Mouse (Mus musculus): ENCODE data around the gene Pcdh9. TPM values are rescaled to one million over a fixed set of nuclear protein-coding genes. Genes with fewer than 3 reads are reported as not detected.

Pcdh9 gene
- polyA plus RNA-seq, 1 experiment from 2014 or later = 0.51 TPM

- Histone ChIP-seq H3K4me2 (ENCODE audit: low read depth, low read length) (no peak overlapping the region), H3K36me3 (ENCODE audit: control insufficient read depth, insufficient read depth) (no peaks in the 10 kb centered on the region)
- ATAC-seq (ENCODE audit: low read depth) = no peak
Observed at GRCm38 (mm10) chr14:93498813-93499690, 391.4 kb downstream of the Pcdh9 start.

GRCm38 (mm10) chr14:93474991-93475390, 415.5 kb downstream of the Pcdh9 start:
- no peak overlapping the region for H3K4me3 ChIP-seq (ENCODE audit: low read depth, low read length)
- H3K4me2 ChIP-seq (ENCODE audit: low read depth, low read length) = no peak overlapping the region
- no peaks in the 10 kb centered on the region for H3K4me1 ChIP-seq (ENCODE audit: control insufficient read depth, low read depth, low read length)
- no peaks in the 10 kb centered on the region for H3K9me3 ChIP-seq (replicated peaks; ENCODE audit: control insufficient read depth, low read length)
- no peak overlapping the region for H3K27ac ChIP-seq (ENCODE audit: low read length)
- no peak for ATAC-seq (ENCODE audit: low read depth)
- no peak overlapping the region for H3K9ac ChIP-seq (ENCODE audit: low read depth, low read length)
- no peaks in the 10 kb centered on the region for H3K27me3 ChIP-seq (ENCODE audit: control insufficient read depth, insufficient read depth, low read depth, low read length)
- no peaks in the 10 kb centered on the region for H3K36me3 ChIP-seq (ENCODE audit: control insufficient read depth, insufficient read depth)
- WGBS (ENCODE audit: insufficient replicate concordance) = 17% methylated on average over 2 of the region's 2 CpGs

More at GRCm38 (mm10) chr14:93498813-93499690, 391.4 kb downstream of the Pcdh9 start:
- H3K9ac ChIP-seq (ENCODE audit: low read depth, low read length) = no peak overlapping the region
- H3K4me1 ChIP-seq (ENCODE audit: control insufficient read depth, low read depth, low read length) = no peaks in the 10 kb centered on the region
- no peaks in the 10 kb centered on the region for H3K9me3 ChIP-seq (replicated peaks; ENCODE audit: control insufficient read depth, low read length)
- no peak overlapping the region for H3K4me3 ChIP-seq (ENCODE audit: low read depth, low read length)
- H3K27ac ChIP-seq (ENCODE audit: low read length) = no peak overlapping the region
- no peaks in the 10 kb centered on the region for H3K27me3 ChIP-seq (ENCODE audit: control insufficient read depth, insufficient read depth, low read depth, low read length)
- whole genome bisulfite sequencing (ENCODE audit: insufficient replicate concordance) = 45% methylated on average over 13 of the region's 13 CpGs

- 61% methylated on average over 8 of the region's 8 CpGs for WGBS (ENCODE audit: insufficient replicate concordance)
- H3K27ac ChIP-seq (ENCODE audit: low read length) = no peak overlapping the region
- no peaks in the 10 kb centered on the region for H3K4me1 ChIP-seq (ENCODE audit: control insufficient read depth, low read depth, low read length)
- H3K27me3 ChIP-seq (ENCODE audit: control insufficient read depth, insufficient read depth, low read depth, low read length) = no peaks in the 10 kb centered on the region
- H3K4me3 ChIP-seq (ENCODE audit: low read depth, low read length) = no peak overlapping the region
- no peak overlapping the region for H3K4me2 ChIP-seq (ENCODE audit: low read depth, low read length)
- no peak for ATAC-seq (ENCODE audit: low read depth)
- no peaks in the 10 kb centered on the region for H3K9me3 ChIP-seq (replicated peaks; ENCODE audit: control insufficient read depth, low read length)
- H3K36me3 ChIP-seq (ENCODE audit: control insufficient read depth, insufficient read depth) = no peaks in the 10 kb centered on the region
- H3K9ac ChIP-seq (ENCODE audit: low read depth, low read length) = no peak overlapping the region
Observed at GRCm38 (mm10) chr14:93472494-93472893, 418.0 kb downstream of the Pcdh9 start.

- Histone ChIP-seq H3K4me1 (ENCODE audit: control insufficient read depth, low read depth, low read length) (no peaks in the 10 kb centered on the region), H3K9me3 (replicated peaks; ENCODE audit: control insufficient read depth, low read length) (no peaks in the 10 kb centered on the region), H3K9ac (ENCODE audit: low read depth, low read length) (no peak overlapping the region), H3K4me3 (ENCODE audit: low read depth, low read length) (no peak overlapping the region), H3K27ac (ENCODE audit: low read length) (no peak overlapping the region), H3K27me3 (ENCODE audit: control insufficient read depth, insufficient read depth, low read depth, low read length) (no peaks in the 10 kb centered on the region), H3K36me3 (ENCODE audit: control insufficient read depth, insufficient read depth) (no peaks in the 10 kb centered on the region), H3K4me2 (ENCODE audit: low read depth, low read length) (no peak overlapping the region)
- no peak for ATAC-seq (ENCODE audit: low read depth)
- WGBS (ENCODE audit: insufficient replicate concordance) = 72% methylated on average over 4 of the region's 4 CpGs
Observed at GRCm38 (mm10) chr14:93463360-93463892, 427.1 kb downstream of the Pcdh9 start.

GRCm38 (mm10) chr14:93450930-93451665, 439.4 kb downstream of the Pcdh9 start:
- no peaks in the 10 kb centered on the region for H3K9me3 ChIP-seq (replicated peaks; ENCODE audit: control insufficient read depth, low read length)
- H3K4me1 ChIP-seq (ENCODE audit: control insufficient read depth, low read depth, low read length) = no peaks in the 10 kb centered on the region
- no peak overlapping the region for H3K4me3 ChIP-seq (ENCODE audit: low read depth, low read length)
- WGBS (ENCODE audit: insufficient replicate concordance) = 66% methylated on average over 5 of the region's 5 CpGs
- H3K36me3 ChIP-seq (ENCODE audit: control insufficient read depth, insufficient read depth) = no peaks in the 10 kb centered on the region
- no peak overlapping the region for H3K4me2 ChIP-seq (ENCODE audit: low read depth, low read length)
- no peak overlapping the region for H3K27ac ChIP-seq (ENCODE audit: low read length)
- ATAC-seq (ENCODE audit: low read depth) = no peak
- no peaks in the 10 kb centered on the region for H3K27me3 ChIP-seq (ENCODE audit: control insufficient read depth, insufficient read depth, low read depth, low read length)
- H3K9ac ChIP-seq (ENCODE audit: low read depth, low read length) = no peak overlapping the region

- H3K4me3 ChIP-seq (ENCODE audit: low read depth, low read length) = no peak overlapping the region
- H3K4me2 ChIP-seq (ENCODE audit: low read depth, low read length) = no peak overlapping the region
- ATAC-seq (ENCODE audit: low read depth) = no peak
- H3K9me3 ChIP-seq (replicated peaks; ENCODE audit: control insufficient read depth, low read length) = no peaks in the 10 kb centered on the region
- H3K27me3 ChIP-seq (ENCODE audit: control insufficient read depth, insufficient read depth, low read depth, low read length) = no peaks in the 10 kb centered on the region
- H3K9ac ChIP-seq (ENCODE audit: low read depth, low read length) = no peak overlapping the region
- WGBS (ENCODE audit: insufficient replicate concordance) = 59% methylated on average over 2 of the region's 2 CpGs
- H3K27ac ChIP-seq (ENCODE audit: low read length) = no peak overlapping the region
- H3K36me3 ChIP-seq (ENCODE audit: control insufficient read depth, insufficient read depth) = no peaks in the 10 kb centered on the region
- no peaks in the 10 kb centered on the region for H3K4me1 ChIP-seq (ENCODE audit: control insufficient read depth, low read depth, low read length)
Observed at GRCm38 (mm10) chr14:93441852-93442251, 448.6 kb downstream of the Pcdh9 start.

GRCm38 (mm10) chr14:93437226-93437625, 453.3 kb downstream of the Pcdh9 start:
- WGBS (ENCODE audit: insufficient replicate concordance) = 35% methylated on average over 1 of the region's 1 CpGs
- no peaks in the 10 kb centered on the region for H3K27me3 ChIP-seq (ENCODE audit: control insufficient read depth, insufficient read depth, low read depth, low read length)
- no peak overlapping the region for H3K4me2 ChIP-seq (ENCODE audit: low read depth, low read length)
- H3K9ac ChIP-seq (ENCODE audit: low read depth, low read length) = no peak overlapping the region
- no peaks in the 10 kb centered on the region for H3K4me1 ChIP-seq (ENCODE audit: control insufficient read depth, low read depth, low read length)
- no peak for ATAC-seq (ENCODE audit: low read depth)
- H3K27ac ChIP-seq (ENCODE audit: low read length) = no peak overlapping the region
- no peak overlapping the region for H3K4me3 ChIP-seq (ENCODE audit: low read depth, low read length)
- H3K9me3 ChIP-seq (replicated peaks; ENCODE audit: control insufficient read depth, low read length) = no peaks in the 10 kb centered on the region
- H3K36me3 ChIP-seq (ENCODE audit: control insufficient read depth, insufficient read depth) = no peaks in the 10 kb centered on the region

- H3K4me2 ChIP-seq (ENCODE audit: low read depth, low read length) = no peak overlapping the region
- H3K36me3 ChIP-seq (ENCODE audit: control insufficient read depth, insufficient read depth) = no peaks in the 10 kb centered on the region
- no peak overlapping the region for H3K27ac ChIP-seq (ENCODE audit: low read length)
- no peaks in the 10 kb centered on the region for H3K27me3 ChIP-seq (ENCODE audit: control insufficient read depth, insufficient read depth, low read depth, low read length)
- no peaks in the 10 kb centered on the region for H3K9me3 ChIP-seq (replicated peaks; ENCODE audit: control insufficient read depth, low read length)
- no peak overlapping the region for H3K9ac ChIP-seq (ENCODE audit: low read depth, low read length)
- H3K4me3 ChIP-seq (ENCODE audit: low read depth, low read length) = no peak overlapping the region
- 61% methylated on average over 3 of the region's 3 CpGs for WGBS (ENCODE audit: insufficient replicate concordance)
- no peak for ATAC-seq (ENCODE audit: low read depth)
- no peaks in the 10 kb centered on the region for H3K4me1 ChIP-seq (ENCODE audit: control insufficient read depth, low read depth, low read length)
Observed at GRCm38 (mm10) chr14:93416752-93417151, 473.7 kb downstream of the Pcdh9 start.

- H3K9ac ChIP-seq (ENCODE audit: low read depth, low read length) = no peak overlapping the region
- H3K4me1 ChIP-seq (ENCODE audit: control insufficient read depth, low read depth, low read length) = no peaks in the 10 kb centered on the region
- no peaks in the 10 kb centered on the region for H3K9me3 ChIP-seq (replicated peaks; ENCODE audit: control insufficient read depth, low read length)
- no peaks in the 10 kb centered on the region for H3K27me3 ChIP-seq (ENCODE audit: control insufficient read depth, insufficient read depth, low read depth, low read length)
- no peak overlapping the region for H3K4me2 ChIP-seq (ENCODE audit: low read depth, low read length)
- no peak overlapping the region for H3K27ac ChIP-seq (ENCODE audit: low read length)
- ATAC-seq (ENCODE audit: low read depth) = no peak
- WGBS (ENCODE audit: insufficient replicate concordance) = 56% methylated on average over 2 of the region's 2 CpGs
- no peak overlapping the region for H3K4me3 ChIP-seq (ENCODE audit: low read depth, low read length)
- no peaks in the 10 kb centered on the region for H3K36me3 ChIP-seq (ENCODE audit: control insufficient read depth, insufficient read depth)
Observed at GRCm38 (mm10) chr14:93415496-93415895, 475.0 kb downstream of the Pcdh9 start.

Data from liver, embryonic 16.5 days (tissue).